Mouse (Mus musculus): ENCODE measurements around the gene Supt7l. TPM values are rescaled to one million over a fixed set of nuclear protein-coding genes. Genes with fewer than 3 reads are reported as not detected.
"Not testable (repeated sequence)": the region's sequence is repeated elsewhere in the genome, so short reads cannot be mapped to it uniquely, and the experiment has no call there.

Supt7l gene
- total RNA-seq (2021), result 10 to 100 TPM in 1 of 2 experiments, 1 to 10 TPM in 1; 9.6 to 12.5 TPM
- long read RNA-seq, experiment 1, transcript Supt7l-201 (5 exons, 2,693 nt), result major isoform, 20 of 24 reads
- long read RNA-seq, experiment 1, partial matches to known transcripts, result 1 of 24 reads
- long read RNA-seq, experiment 1, other reads (novel, unspliced or antisense), result 3 of 24 reads
- long read RNA-seq, experiment 2, transcript Supt7l-201 (5 exons, 2,693 nt), result major isoform, 14 of 17 reads
- long read RNA-seq, experiment 2, partial matches to known transcripts, result 2 of 17 reads
- long read RNA-seq, experiment 2, other reads (novel, unspliced or antisense), result 1 of 17 reads

DNA sequence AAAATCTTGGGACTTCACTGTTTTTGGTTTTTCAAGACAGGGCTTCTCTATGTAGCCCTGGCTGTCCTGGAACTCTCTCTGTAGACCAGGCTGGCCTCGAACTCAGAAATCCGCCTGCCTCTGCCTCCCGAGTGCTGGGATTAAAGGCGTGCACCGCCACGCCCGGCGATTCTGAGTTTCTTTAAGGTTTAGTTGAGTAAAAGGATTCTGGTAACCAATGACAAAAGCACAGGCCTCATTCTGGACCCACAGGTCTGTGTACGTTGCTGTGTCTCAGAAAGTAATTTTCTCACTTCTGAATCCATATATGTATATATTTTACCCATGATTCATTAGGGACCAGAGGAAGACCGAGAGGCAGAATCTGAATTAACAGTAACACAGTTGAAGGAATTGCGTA lies at the start of gene Supt7l:
TSS of gene Supt7l (minus strand) at position 101 of the 400 bp plus-strand sequence.
- H3K4me3 ChIP-seq, result peak within 1 kb of the TSS; percentile 100
- peak within 1 kb of the TSS; percentile 95 for H3K27ac ChIP-seq
- intact Hi-C loops (cut with DNase I); DNase-seq: not testable (repeated sequence)

DNA sequence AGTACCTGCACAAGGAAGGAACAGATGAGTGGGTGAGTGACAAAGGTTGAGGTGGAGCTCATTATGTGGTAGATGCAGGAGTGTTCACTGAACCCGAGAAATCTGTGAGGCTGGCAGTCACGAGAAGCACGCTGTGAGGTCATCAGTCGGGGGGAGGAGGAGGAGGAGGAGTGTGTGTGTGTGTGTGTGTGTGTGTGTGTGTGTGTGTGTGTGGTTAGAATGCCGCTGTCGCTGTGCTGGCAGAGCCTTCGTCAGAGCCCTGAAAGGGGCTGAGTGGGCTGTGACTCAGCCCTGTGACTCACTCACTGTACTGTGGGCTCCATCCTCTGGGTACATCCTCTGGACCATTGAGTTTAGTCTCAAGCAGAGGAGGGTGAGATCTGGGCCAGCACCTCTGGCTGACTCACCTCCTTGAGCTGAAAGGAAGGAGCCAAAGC lies 49.0 kb upstream of the Supt7l start:
- intact Hi-C loops (cut with DNase I), result no loop called here
- TF ChIP-seq CTCF (IDR thresholded peaks at IDR 0.05), result no peak
- no peak overlapping the region for H3K27ac ChIP-seq
- DNase-seq, result peak; percentile 51
- no peak overlapping the region for H3K4me3 ChIP-seq

DNA sequence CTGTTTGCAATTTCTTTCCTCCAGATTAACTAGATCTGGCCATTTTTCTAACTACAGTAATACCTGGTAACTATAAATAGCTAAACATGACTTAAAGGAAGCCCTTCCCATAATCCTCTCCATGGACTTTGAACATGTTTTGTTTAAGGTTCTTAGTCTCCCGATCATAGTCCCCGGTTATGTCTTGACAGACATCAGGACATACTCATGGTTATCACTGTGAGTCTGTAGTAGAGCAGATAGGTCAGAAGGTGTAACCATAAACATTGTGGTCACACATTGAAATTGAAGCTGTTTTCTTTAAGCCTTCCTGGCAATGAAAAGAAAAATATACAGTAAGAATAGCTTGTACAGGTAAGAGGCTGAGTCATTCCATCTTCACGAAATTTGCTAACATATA lies 46.1 kb upstream of the Supt7l start:
- intact Hi-C loops (cut with DNase I), result no loop called here
- TF ChIP-seq CTCF (IDR thresholded peaks at IDR 0.05), result no peak
- DNase-seq, result no peak
- no peak overlapping the region for H3K27ac ChIP-seq
- H3K4me3 ChIP-seq, result no peak overlapping the region

DNA sequence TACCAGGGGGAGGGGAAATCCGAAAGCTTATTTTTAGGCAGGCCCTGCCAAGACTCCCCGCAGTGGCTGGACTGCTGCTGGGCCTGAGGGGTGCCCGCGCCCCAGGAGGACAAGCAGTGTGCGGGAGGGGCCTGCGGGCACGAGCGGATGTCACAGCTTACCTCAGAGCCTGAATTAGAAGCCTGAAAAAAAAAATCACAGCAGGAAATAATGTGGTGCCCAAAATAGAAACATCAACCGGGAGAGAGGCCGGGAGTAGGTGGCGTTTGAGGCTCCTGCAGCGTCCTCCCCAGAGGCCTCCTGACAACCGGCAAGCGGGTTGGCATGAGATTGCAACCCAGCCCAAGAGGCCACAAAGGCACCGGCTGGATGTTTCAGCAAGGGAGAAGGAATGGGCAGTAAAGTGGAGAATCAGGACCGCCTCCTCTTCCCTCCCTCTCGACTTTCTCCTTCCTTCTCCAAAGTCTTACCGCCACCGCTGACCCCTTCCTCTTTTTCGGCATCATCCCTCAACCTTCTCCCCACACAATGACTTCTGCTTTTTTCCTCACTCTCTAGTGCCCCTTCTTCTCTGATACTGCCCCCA lies 43.5 kb upstream of the Supt7l start:
- no peak for TF ChIP-seq CTCF (IDR thresholded peaks at IDR 0.05)
- peak overlapping the region; percentile 68 for H3K4me3 ChIP-seq
- H3K27ac ChIP-seq, result peak overlapping the region; percentile 90
- intact Hi-C loops (cut with DNase I), result no loop called here
- DNase-seq, result peak; percentile 80

DNA sequence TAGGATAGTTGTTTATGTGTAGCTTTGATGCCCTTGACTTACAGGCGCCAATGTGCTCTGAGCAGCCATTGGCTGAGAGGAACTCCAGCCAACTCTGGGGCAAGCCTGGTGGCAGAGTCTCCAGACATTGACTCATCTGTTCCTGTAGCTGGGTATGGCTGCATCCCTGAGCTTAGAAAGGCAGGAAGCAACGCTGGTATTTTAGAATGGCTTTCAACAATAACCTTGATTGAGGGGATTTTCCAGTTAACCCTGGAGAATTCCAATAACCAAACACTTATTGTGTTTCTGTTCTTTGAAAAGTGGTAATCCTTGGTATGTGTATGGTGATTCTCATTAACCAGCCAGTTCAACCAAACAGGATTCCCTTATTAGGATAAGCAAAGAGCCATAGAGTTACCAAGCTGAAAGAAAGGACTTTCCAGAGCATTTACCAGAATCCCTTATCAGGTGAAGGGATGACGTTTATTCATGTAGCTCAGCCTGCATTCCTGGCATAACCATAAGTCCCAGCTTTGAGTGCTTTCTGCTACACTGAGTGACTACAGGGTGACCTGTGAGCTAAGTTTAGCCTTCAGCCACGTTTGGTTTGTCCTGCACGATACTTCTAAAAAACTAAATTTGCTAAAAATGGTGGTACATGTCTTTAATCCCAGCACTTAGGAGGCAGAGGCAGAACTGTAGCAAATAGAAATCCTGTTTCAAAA lies 40.5 kb upstream of the Supt7l start:
- intact Hi-C loops (cut with DNase I), result no loop called here
- TF ChIP-seq CTCF (IDR thresholded peaks at IDR 0.05), result no peak
- Histone ChIP-seq H3K27ac (0 out of 2 replicates have a peak overlapping the region, but pooled peaks have one; percentile 6), H3K4me3 (no peak overlapping the region)
- DNase-seq, result no peak

DNA sequence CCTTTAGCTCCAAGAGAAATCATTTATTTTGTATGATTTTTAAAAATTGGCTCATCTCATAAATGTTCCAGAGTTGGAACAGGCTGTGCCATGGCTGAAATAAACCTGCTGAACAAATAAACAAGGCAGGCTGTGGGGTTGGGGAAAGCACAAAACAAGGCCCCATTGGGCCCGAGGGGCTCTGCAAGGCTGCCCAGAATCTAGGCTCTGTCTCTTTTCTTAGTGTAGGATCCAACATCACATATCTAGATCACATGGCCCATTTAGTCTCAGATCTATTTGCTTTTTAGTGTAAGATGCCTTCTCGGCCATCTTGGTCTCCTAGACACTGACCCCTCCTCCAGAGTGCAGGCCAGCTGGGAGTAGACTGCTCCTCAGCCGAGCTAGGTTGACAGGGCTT lies 38.9 kb upstream of the Supt7l start:
- peak overlapping the region; percentile 71 for H3K27ac ChIP-seq
- intact Hi-C loops (cut with DNase I), result no loop called here
- TF ChIP-seq CTCF (IDR thresholded peaks at IDR 0.05), result no peak
- no peak for DNase-seq
- H3K4me3 ChIP-seq, result no peak overlapping the region

DNA sequence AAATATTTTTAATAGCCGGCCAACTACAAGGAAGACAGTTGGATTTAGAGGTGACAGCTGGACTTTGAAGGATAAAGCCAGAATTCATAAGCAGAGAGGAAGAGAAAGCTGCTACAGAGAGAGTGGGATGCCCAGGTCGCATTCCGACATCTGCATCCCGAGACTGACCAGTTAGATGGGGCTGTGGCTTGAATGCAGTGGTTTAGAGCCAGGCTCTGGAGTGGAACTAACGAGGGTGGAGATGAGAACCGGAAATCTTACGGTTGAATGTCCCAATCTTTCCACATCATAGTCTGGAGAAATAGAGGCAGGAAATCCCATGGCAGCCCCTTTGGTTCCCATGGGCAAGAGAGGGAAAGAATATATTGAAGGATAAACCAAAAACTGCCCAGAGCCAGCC lies 38.4 kb upstream of the Supt7l start:
- Histone ChIP-seq H3K27ac (peak overlapping the region; percentile 71), H3K4me3 (no peak overlapping the region)
- intact Hi-C loops (cut with DNase I), result no loop called here
- DNase-seq, result peak; percentile 23
- no peak for TF ChIP-seq CTCF (IDR thresholded peaks at IDR 0.05)

DNA sequence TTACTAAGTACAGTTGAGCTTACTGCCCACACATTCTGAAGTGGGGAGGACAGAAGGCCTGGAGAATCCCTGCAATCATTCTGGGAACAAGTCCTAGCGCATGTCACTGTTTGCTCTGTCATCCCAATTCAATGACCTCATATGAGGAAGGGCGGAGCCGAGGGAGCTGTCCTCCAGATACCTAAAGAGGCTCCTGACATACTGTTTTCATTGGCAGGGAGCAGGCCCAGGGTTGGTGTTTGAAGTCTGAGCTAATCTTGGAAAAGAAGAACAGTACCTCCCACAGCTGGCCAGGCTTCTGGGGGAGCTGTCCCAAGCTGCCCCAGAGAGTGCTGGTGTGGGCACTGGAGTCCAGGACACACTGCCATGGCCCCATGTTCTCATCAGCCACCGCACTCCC lies 37.4 kb upstream of the Supt7l start:
- H3K4me3 ChIP-seq, result no peak overlapping the region
- H3K27ac ChIP-seq, result peak overlapping the region; percentile 71
- no peak for TF ChIP-seq CTCF (IDR thresholded peaks at IDR 0.05)
- DNase-seq, result peak; percentile 59
- intact Hi-C loops (cut with DNase I), result loop anchor here (2.0 kb wide), 1 partner anchor 576 kb away; no protein-coding TSS in a partner anchor

DNA sequence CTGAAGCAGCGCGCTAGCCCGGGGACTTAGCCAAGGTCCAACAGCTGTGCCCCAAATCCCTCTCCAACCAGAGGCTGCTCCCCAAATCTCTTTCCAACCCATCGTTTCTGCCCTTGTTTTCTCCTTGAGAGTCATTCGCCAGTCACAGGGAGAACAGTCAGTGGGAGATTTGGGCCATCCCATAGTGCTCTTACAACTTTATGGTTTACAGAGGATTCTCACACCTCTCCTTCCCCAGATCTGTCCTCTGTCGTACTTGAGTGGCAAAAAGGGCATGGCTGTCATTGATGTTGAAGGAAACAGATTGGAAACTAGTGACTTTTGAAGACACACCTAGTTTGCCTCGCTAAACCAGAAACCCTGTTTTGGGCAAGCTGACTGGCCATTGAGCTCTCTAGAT lies 36.3 kb upstream of the Supt7l start:
- intact Hi-C loops (cut with DNase I), result loop anchor here (1.0 to 2.0 kb wide), 3 partner anchors 49 to 633 kb away; no protein-coding TSS in a partner anchor
- peak overlapping the region; percentile 37 for H3K4me3 ChIP-seq
- H3K27ac ChIP-seq, result peak overlapping the region; percentile 71
- DNase-seq, result no peak
- TF ChIP-seq CTCF (IDR thresholded peaks at IDR 0.05), result no peak

DNA sequence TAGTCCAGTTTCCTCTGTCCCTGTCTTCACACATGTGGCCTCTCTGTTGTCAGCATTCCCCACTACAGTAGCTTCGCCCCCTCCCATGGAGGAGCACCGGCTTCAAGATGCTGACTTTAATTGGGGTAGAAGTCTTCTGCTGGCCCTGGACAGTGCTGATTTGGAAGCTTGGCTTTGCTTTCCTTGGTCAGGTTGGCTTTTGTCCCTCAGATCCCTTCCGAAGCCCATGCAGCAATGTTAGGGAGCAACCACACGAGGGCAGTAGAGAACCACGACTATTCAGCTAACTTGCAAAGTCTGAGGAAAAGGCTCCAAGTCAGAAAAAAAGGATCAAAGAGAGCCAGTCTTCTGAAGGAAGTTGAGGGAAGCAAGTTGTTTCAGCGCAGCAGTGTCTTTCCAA lies 35.9 kb upstream of the Supt7l start:
- intact Hi-C loops (cut with DNase I), result loop anchor here (1.0 to 2.0 kb wide), 2 partner anchors 49 to 634 kb away; no protein-coding TSS in a partner anchor
- TF ChIP-seq CTCF (IDR thresholded peaks at IDR 0.05), result peak; percentile 91; the same call in 1 of the 2 replicates
- peak; percentile 75 for DNase-seq

DNA sequence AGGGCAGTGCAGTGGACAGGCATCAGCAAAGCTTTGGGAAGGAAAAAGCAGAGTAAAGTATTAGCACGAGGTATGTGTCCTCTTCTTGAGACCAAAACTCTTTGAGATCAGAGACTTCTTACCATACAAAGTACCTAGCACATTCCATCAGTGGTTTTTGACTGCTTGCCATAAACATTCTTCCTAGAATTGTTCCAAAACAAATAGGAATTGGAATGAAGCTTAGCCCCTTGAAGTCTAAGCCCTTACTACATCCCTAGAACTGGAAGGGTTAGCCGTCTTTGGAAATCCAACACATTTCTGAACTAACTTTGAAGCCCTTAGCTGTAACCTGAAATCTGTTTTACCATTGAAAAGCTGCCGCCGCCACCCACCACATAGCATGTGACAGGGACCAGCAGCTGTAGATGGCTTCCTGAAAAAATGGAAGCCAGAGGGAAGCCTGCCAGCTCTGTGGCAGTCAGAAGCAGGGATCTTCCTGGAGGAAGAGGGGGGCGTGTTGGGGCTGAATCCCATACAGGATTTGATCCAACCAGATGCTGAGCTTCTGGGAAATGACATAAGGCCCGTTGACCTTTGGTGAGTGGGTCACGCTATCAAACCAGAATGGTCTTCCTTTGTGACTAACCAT lies 34.5 kb upstream of the Supt7l start:
- TF ChIP-seq CTCF (IDR thresholded peaks at IDR 0.05), result no peak
- intact Hi-C loops (cut with DNase I), result loop anchor here (2.0 kb wide), 1 partner anchor 51 kb away; no protein-coding TSS in a partner anchor
- Histone ChIP-seq H3K4me3 (no peak overlapping the region), H3K27ac (peak overlapping the region; percentile 71)
- peak; percentile 46 for DNase-seq

More for the DNA sequence above, 35.9 kb upstream of the Supt7l start:
- Histone ChIP-seq H3K4me3 (peak overlapping the region; percentile 37), H3K27ac (peak overlapping the region; percentile 71)

DNA sequence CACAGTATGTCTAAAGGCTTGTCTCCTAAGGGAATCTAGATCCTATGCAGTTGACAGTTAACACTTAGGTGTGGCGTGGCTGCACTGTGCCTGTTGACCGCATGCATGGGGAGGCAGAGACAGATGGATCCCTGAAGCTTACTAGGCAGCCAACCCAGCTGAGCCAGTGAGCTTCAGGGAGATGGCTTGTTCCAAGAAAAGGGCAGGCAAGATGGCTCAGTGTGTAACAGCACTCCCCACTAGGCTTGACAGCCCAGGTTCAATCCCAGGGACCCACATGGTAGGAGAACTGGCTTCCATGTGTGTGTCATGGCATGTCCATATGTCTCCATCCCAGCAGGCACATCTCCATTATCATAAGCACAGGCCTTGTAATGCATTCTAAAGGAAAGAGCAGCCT lies 32.7 kb upstream of the Supt7l start:
- no peak for TF ChIP-seq CTCF (IDR thresholded peaks at IDR 0.05)
- Histone ChIP-seq H3K4me3 (no peak overlapping the region), H3K27ac (no peak overlapping the region)
- DNase-seq, result no peak
- intact Hi-C loops (cut with DNase I), result no loop called here
